Mouse (Mus musculus): ENCODE data around the gene Pheta2. TPM values are rescaled to one million over a fixed set of nuclear protein-coding genes. Genes with fewer than 3 reads are reported as not detected.
A peak's percentile ranks its signal among the peaks of the same experiment; 100 is the strongest.

Pheta2 gene
- polyA plus RNA-seq, 1 experiment from 2014 or later = 10.0 TPM

- WGBS (ENCODE audit: insufficient replicate concordance) = 85% methylated on average over 6 of the region's 6 CpGs
- Histone ChIP-seq H3K27ac (ENCODE audit: low read depth, low read length) (no peak overlapping the region), H3K9me3 (replicated peaks; ENCODE audit: control insufficient read depth, low read length) (no peaks in the 10 kb centered on the region), H3K4me3 (ENCODE audit: low read depth, low read length) (no peak overlapping the region), H3K4me1 (ENCODE audit: control insufficient read depth, insufficient read depth, low read length) (no peaks in the 10 kb centered on the region), H3K9ac (ENCODE audit: low read depth, low read length) (no peak overlapping the region), H3K27me3 (ENCODE audit: control insufficient read depth, insufficient read depth, low read length) (no peaks in the 10 kb centered on the region), H3K4me2 (no peak overlapping the region), H3K36me3 (ENCODE audit: control insufficient read depth, insufficient read depth, low read length) (no peaks in the 10 kb centered on the region)
- ATAC-seq (replicated peaks; ENCODE audit: insufficient number of reproducible peaks, low FRiP score, low TSS enrichment) = no peak
These were observed 20.9 kb upstream of the Pheta2 start for GRCm38 (mm10) chr15:82317839-82318238.

DNA sequence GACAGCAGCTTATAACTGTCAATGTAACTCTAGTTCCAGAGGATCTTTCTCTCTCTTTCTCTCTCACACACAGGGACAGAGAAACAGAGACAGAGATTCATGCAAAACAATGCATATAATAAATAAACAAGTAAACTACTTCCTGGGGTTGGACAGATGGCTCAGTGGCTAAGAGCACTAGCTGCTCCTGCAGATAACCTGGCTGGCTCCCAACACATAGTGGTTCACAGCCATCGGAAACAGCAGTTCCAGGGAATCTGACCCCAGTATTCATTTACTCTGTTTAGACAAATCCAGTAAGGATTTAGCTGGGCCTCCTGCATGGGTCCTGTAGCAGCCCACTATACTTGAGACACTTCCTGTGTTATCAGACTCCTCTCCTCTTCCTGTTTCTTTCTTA is 19.1 kb upstream of the Pheta2 start:
- Histone ChIP-seq H3K9ac (ENCODE audit: low read depth, low read length) (no peak overlapping the region), H3K27me3 (ENCODE audit: control insufficient read depth, insufficient read depth, low read length) (no peaks in the 10 kb centered on the region), H3K27ac (ENCODE audit: low read depth, low read length) (no peak overlapping the region), H3K4me1 (ENCODE audit: control insufficient read depth, insufficient read depth, low read length) (no peaks in the 10 kb centered on the region), H3K4me2 (no peak overlapping the region), H3K4me3 (ENCODE audit: low read depth, low read length) (no peak overlapping the region), H3K9me3 (replicated peaks; ENCODE audit: control insufficient read depth, low read length) (no peaks in the 10 kb centered on the region), H3K36me3 (ENCODE audit: control insufficient read depth, insufficient read depth, low read length) (no peaks in the 10 kb centered on the region)
- no peak for ATAC-seq (replicated peaks; ENCODE audit: insufficient number of reproducible peaks, low FRiP score, low TSS enrichment)
- 56% methylated on average over 1 of the region's 1 CpGs for WGBS (ENCODE audit: insufficient replicate concordance)

DNA sequence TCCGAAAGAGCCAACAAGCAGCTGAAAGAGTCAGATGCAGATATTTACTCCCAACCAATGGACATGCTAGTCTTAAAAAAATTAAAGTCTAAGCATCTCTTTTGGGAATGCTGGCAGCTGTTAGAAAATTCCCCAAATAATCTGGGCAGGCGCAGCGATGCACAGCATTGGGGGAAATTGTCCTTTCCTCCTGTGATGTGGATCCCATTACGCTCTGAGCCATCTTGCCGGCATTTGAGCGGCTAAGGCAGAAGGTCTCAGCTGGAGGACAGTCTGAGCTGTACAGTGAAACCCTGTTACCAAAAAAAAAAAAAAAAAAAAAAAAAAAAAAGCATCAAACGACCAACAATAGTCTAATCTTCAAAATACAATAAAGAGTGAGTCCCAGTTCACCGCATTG is 16.5 kb upstream of the Pheta2 start:
- H3K4me1 ChIP-seq (ENCODE audit: control insufficient read depth, insufficient read depth, low read length) = no peaks in the 10 kb centered on the region
- H3K27ac ChIP-seq (ENCODE audit: low read depth, low read length) = no peak overlapping the region
- H3K9me3 ChIP-seq (replicated peaks; ENCODE audit: control insufficient read depth, low read length) = no peaks in the 10 kb centered on the region
- H3K36me3 ChIP-seq (ENCODE audit: control insufficient read depth, insufficient read depth, low read length) = no peaks in the 10 kb centered on the region
- WGBS (ENCODE audit: insufficient replicate concordance) = 82% methylated on average over 8 of the region's 8 CpGs
- no peak overlapping the region for H3K4me2 ChIP-seq
- H3K4me3 ChIP-seq (ENCODE audit: low read depth, low read length) = no peak overlapping the region
- H3K27me3 ChIP-seq (ENCODE audit: control insufficient read depth, insufficient read depth, low read length) = no peaks in the 10 kb centered on the region
- no peak overlapping the region for H3K9ac ChIP-seq (ENCODE audit: low read depth, low read length)
- no peak for ATAC-seq (replicated peaks; ENCODE audit: insufficient number of reproducible peaks, low FRiP score, low TSS enrichment)

DNA sequence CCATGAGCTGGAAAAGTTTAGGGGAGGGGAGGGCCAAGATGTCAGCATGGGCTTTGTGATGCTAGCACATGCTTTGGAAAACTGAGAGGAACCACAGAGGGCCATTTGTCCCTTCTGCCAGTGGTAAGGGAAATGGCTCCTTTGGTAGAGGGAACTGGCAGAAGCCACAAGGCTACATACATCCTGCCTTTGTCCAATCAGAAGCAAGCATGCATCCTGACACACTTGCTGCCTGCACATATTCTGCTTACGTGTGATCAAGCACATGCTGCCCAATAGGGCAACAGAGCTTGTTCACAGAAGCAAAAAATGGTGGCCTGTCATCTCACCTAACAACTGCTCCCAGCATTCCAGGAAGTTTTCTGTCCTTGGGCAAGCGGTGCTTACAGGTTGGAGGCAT is 13.4 kb upstream of the Pheta2 start:
- Histone ChIP-seq H3K9ac (ENCODE audit: low read depth, low read length) (no peak overlapping the region), H3K27ac (ENCODE audit: low read depth, low read length) (no peak overlapping the region), H3K4me3 (ENCODE audit: low read depth, low read length) (no peak overlapping the region), H3K4me2 (no peak overlapping the region), H3K36me3 (ENCODE audit: control insufficient read depth, insufficient read depth, low read length) (peaks cover 3% of the 10 kb centered on the region; the same call in 1 of the 2 replicates), H3K9me3 (replicated peaks; ENCODE audit: control insufficient read depth, low read length) (no peaks in the 10 kb centered on the region), H3K27me3 (ENCODE audit: control insufficient read depth, insufficient read depth, low read length) (no peaks in the 10 kb centered on the region), H3K4me1 (ENCODE audit: control insufficient read depth, insufficient read depth, low read length) (no peaks in the 10 kb centered on the region)
- no peak for ATAC-seq (replicated peaks; ENCODE audit: insufficient number of reproducible peaks, low FRiP score, low TSS enrichment)
- WGBS (ENCODE audit: insufficient replicate concordance) = 70% methylated on average over 2 of the region's 2 CpGs

- no peak overlapping the region for H3K27ac ChIP-seq (ENCODE audit: low read depth, low read length)
- WGBS (ENCODE audit: insufficient replicate concordance) = 91% methylated on average over 4 of the region's 4 CpGs
- no peak overlapping the region for H3K4me2 ChIP-seq
- H3K4me1 ChIP-seq (ENCODE audit: control insufficient read depth, insufficient read depth, low read length) = peaks cover 19% of the 10 kb centered on the region
- no peaks in the 10 kb centered on the region for H3K27me3 ChIP-seq (ENCODE audit: control insufficient read depth, insufficient read depth, low read length)
- H3K9ac ChIP-seq (ENCODE audit: low read depth, low read length) = no peak overlapping the region
- ATAC-seq (replicated peaks; ENCODE audit: insufficient number of reproducible peaks, low FRiP score, low TSS enrichment) = no peak
- H3K4me3 ChIP-seq (ENCODE audit: low read depth, low read length) = no peak overlapping the region
- H3K36me3 ChIP-seq (ENCODE audit: control insufficient read depth, insufficient read depth, low read length) = peaks cover 8% of the 10 kb centered on the region
- no peaks in the 10 kb centered on the region for H3K9me3 ChIP-seq (replicated peaks; ENCODE audit: control insufficient read depth, low read length)
These were observed 3.5 kb upstream of the Pheta2 start for GRCm38 (mm10) chr15:82335194-82335593.

DNA sequence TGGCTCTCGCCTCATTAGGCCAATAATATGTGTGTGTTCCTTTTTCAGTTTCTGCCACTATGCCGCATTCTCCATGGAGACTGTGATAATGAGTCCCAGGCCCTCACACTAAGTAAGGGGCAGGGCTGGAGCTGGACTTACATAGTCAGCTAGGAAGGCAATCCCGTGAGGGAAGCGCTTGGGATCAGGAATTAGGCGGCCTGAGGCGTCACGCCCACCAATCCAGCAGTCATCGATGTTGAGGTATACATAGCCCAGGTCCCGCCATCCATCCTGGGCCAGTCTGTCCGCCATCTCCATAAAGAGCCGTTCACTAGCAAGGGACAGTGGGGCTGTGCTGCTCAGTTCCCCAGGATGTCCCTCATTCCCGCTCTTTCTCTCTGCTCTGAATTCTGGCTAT is 2.1 kb upstream of the Pheta2 start:
- no peak for ATAC-seq (replicated peaks; ENCODE audit: insufficient number of reproducible peaks, low FRiP score, low TSS enrichment)
- H3K4me2 ChIP-seq = no peak overlapping the region
- H3K4me1 ChIP-seq (ENCODE audit: control insufficient read depth, insufficient read depth, low read length) = peaks cover 27% of the 10 kb centered on the region
- 86% methylated on average over 12 of the region's 12 CpGs for WGBS (ENCODE audit: insufficient replicate concordance)
- no peak overlapping the region for H3K9ac ChIP-seq (ENCODE audit: low read depth, low read length)
- H3K27ac ChIP-seq (ENCODE audit: low read depth, low read length) = no peak overlapping the region
- no peak overlapping the region for H3K4me3 ChIP-seq (ENCODE audit: low read depth, low read length)
- H3K27me3 ChIP-seq (ENCODE audit: control insufficient read depth, insufficient read depth, low read length) = no peaks in the 10 kb centered on the region
- no peaks in the 10 kb centered on the region for H3K9me3 ChIP-seq (replicated peaks; ENCODE audit: control insufficient read depth, low read length)
- H3K36me3 ChIP-seq (ENCODE audit: control insufficient read depth, insufficient read depth, low read length) = peaks cover 8% of the 10 kb centered on the region

GRCm38 (mm10) chr15:82337875-82338274 is 867 bp upstream of the Pheta2 start:
- H3K27me3 ChIP-seq (ENCODE audit: control insufficient read depth, insufficient read depth, low read length) = no peaks in the 10 kb centered on the region
- H3K4me3 ChIP-seq (ENCODE audit: low read depth, low read length) = peak overlapping the region; percentile 63
- 35% methylated on average over 4 of the region's 4 CpGs for WGBS (ENCODE audit: insufficient replicate concordance)
- no peak for ATAC-seq (replicated peaks; ENCODE audit: insufficient number of reproducible peaks, low FRiP score, low TSS enrichment)
- H3K9ac ChIP-seq (ENCODE audit: low read depth, low read length) = peak overlapping the region; percentile 74
- peak overlapping the region; percentile 83 for H3K4me2 ChIP-seq
- no peaks in the 10 kb centered on the region for H3K9me3 ChIP-seq (replicated peaks; ENCODE audit: control insufficient read depth, low read length)
- H3K27ac ChIP-seq (ENCODE audit: low read depth, low read length) = no peak overlapping the region
- H3K36me3 ChIP-seq (ENCODE audit: control insufficient read depth, insufficient read depth, low read length) = peaks cover 8% of the 10 kb centered on the region
- peaks cover 34% of the 10 kb centered on the region for H3K4me1 ChIP-seq (ENCODE audit: control insufficient read depth, insufficient read depth, low read length)

DNA sequence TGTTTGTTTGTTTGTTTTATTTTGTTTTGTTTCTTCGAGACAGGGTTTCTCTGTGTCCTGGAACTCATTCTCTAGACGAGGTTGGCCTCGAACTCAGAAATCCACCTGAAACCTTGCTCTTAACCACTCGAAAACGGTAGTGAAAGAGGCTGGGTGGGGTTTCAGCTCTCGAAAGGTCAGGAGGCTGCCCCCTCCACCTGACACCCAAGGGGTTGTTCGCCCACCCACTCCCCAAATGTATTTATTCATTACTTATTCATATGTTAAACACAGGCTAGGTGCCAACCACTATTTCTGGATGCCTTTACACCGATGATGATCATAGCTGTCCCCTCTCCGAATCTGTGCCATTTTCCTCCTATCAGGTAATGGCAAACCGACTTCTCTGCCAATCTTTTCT is 408 bp downstream of the Pheta2 start:
- H3K4me1 ChIP-seq (ENCODE audit: control insufficient read depth, insufficient read depth, low read length) = peaks cover 34% of the 10 kb centered on the region
- no peaks in the 10 kb centered on the region for H3K27me3 ChIP-seq (ENCODE audit: control insufficient read depth, insufficient read depth, low read length)
- no peak for ATAC-seq (replicated peaks; ENCODE audit: insufficient number of reproducible peaks, low FRiP score, low TSS enrichment)
- peak overlapping the region; percentile 63 for H3K4me3 ChIP-seq (ENCODE audit: low read depth, low read length)
- peak overlapping the region; percentile 94 for H3K27ac ChIP-seq (ENCODE audit: low read depth, low read length)
- 57% methylated on average over 10 of the region's 10 CpGs for WGBS (ENCODE audit: insufficient replicate concordance)
- no peaks in the 10 kb centered on the region for H3K9me3 ChIP-seq (replicated peaks; ENCODE audit: control insufficient read depth, low read length)
- H3K36me3 ChIP-seq (ENCODE audit: control insufficient read depth, insufficient read depth, low read length) = peaks cover 6% of the 10 kb centered on the region
- peak overlapping the region; percentile 83 for H3K4me2 ChIP-seq
- peak overlapping the region; percentile 74; the same call in 1 of the 2 replicates for H3K9ac ChIP-seq (ENCODE audit: low read depth, low read length)

DNA sequence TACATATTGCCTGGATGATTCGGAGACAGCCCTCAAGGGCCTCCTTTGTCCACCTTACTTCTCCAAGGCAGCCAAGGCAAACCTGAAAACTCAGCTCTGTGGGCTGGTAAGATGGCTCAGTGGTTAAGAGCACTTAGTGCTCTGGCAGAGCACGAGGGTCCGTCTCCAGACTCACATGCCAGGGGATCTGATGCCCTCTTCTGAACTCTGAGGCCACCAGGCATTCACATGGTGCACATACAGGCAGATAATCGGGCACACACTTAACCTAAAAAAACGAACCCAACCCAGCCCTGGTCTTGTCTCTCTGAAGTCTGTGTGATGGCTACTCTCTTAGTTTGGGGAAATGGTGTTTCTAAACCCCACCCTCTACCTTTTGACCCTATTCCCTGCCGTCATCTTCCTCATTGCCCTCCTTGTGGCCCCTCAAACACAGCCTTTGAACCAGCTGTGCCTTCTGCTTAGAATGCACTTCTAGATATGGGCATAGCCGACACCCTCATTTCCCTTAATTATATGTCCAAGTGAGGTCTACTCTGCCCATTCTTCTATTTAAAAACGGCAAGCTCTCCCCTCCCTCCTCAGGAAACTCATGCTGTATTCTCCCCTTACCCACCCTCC is 1.0 kb downstream of the Pheta2 start:
- peak overlapping the region; percentile 48; the same call in 1 of the 2 replicates for H3K9ac ChIP-seq (ENCODE audit: low read depth, low read length)
- no peaks in the 10 kb centered on the region for H3K27me3 ChIP-seq (ENCODE audit: control insufficient read depth, insufficient read depth, low read length)
- peaks cover 34% of the 10 kb centered on the region for H3K4me1 ChIP-seq (ENCODE audit: control insufficient read depth, insufficient read depth, low read length)
- H3K27ac ChIP-seq (ENCODE audit: low read depth, low read length) = peak overlapping the region; percentile 94
- peaks cover 6% of the 10 kb centered on the region; the same call in 1 of the 2 replicates for H3K36me3 ChIP-seq (ENCODE audit: control insufficient read depth, insufficient read depth, low read length)
- no peak for ATAC-seq (replicated peaks; ENCODE audit: insufficient number of reproducible peaks, low FRiP score, low TSS enrichment)
- WGBS (ENCODE audit: insufficient replicate concordance) = 63% methylated on average over 8 of the region's 8 CpGs
- H3K4me2 ChIP-seq = peak overlapping the region; percentile 89; the same call in 1 of the 2 replicates
- no peak overlapping the region for H3K4me3 ChIP-seq (ENCODE audit: low read depth, low read length)
- no peaks in the 10 kb centered on the region for H3K9me3 ChIP-seq (replicated peaks; ENCODE audit: control insufficient read depth, low read length)

All from heart, embryonic 11.5 days (tissue).